Mouse (Mus musculus) stomach, postnatal 0 days (tissue): ENCODE measurements around the gene Rimbp3.

Experiments
- CTCF ChIP-seq: IDR thresholded peaks from 2 replicates; pipeline ENCODE4 v1.5.1; 2016; ENCODE audit warnings: antibody characterized with exemption, low read depth, mild to moderate bottlenecking, moderate library complexity
- EP300 ChIP-seq: optimal IDR thresholded peaks from 2 replicates; pipeline ENCODE3; 2016; ENCODE audit warnings: antibody characterized with exemption

DNA sequence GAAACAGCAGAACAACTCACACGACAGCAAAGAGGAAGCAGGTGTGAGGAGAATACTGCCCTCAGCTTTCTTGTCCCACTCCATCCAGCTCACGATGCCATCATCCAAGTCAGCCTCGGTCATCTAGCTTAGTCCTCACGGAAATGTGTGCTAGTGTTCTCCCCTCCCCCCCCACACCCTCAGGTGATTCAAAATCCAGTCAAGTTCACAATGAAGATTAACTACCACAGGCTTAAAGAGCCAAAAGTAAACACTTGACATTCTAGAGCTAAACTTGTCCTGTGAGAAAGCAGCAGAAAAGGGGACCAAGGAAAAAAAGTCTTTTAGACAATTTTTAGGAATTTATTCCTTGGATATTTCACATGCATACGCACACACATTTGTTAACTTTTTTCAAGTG lies 40.4 kb upstream of the Rimbp3 start:
- no peak for TF ChIP-seq CTCF
- no peak for TF ChIP-seq EP300
